Mouse (Mus musculus) thymus, adult 2 months (tissue): ENCODE measurements around the gene Fam189b.

Experiments
- CTCF ChIP-seq: fragments of 200-500 bp; IDR thresholded peaks from 2 replicates; pipeline ENCODE4 v1.5.1; 2012; ENCODE audit warnings: mild to moderate bottlenecking, control low read depth, low read length, moderate library complexity, borderline replicate concordance; ENCODE audit not compliant: control insufficient read depth, poor library complexity, insufficient read depth; ENCODE audit errors: extremely low read depth
- POLR2A ChIP-seq: fragments of 200-500 bp; IDR thresholded peaks from 2 replicates; pipeline ENCODE4 v1.6.1; 2012; ENCODE audit warnings: mild to moderate bottlenecking, low read length, control low read depth, moderate library complexity; ENCODE audit not compliant: control insufficient read depth, poor library complexity, insufficient read depth; ENCODE audit errors: extremely low read depth

DNA sequence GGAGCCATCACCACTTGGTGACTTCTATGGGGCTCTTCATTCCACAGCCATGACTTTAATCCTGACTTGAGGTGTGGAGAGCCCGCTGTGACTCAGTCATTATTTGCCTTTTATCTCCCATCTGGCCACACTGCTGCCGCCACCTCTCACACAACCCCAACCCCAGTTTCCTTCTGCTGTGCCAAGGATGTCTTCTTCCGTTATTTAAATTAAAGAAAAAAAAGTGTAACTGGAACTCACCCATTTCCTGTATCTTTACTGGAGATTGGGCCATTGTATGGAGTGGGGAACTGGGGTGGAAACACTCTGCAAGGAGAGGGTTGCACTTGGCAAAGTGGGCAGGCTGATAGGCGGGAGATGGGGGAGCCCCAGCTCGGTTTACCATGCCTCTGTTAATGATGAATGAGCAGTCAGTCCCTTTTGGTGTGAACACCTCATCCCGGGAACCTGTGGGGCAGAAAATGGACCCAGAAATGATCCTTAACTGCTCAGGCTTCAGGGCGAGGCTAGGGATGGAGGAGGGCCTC lies 349 bp upstream of the Fam189b start:
- no peak for TF ChIP-seq CTCF
- no peak for TF ChIP-seq POLR2A
